Mouse (Mus musculus) kidney, adult 2 months (tissue): ENCODE measurements at regions not wholly inside any gene's neighbourhood (a gene's known extent, or its start where the extent isn't known, plus 50 kb on each side); places are given as distances from the start of the nearest gene placed in this dataset.

Experiments used
- CTCF ChIP-seq: fragments of 200-500 bp; conservative IDR thresholded peaks from 2 replicates; pipeline ENCODE4 v1.5.1; 2011; ENCODE audit warnings: low read depth, mild to moderate bottlenecking, control low read depth, low read length, moderate library complexity, mixed read lengths; ENCODE audit not compliant: insufficient read depth, insufficient read length
- POLR2A ChIP-seq: fragments of 200-500 bp; IDR thresholded peaks from one replicate; pipeline ENCODE4 v1.6.1; 2011; ENCODE audit warnings: low read depth, low read length, control low read depth

GRCm38 (mm10) chr9:27511161-27511560, 114.6 kb downstream of the Spata19 start:
- no peak for TF ChIP-seq CTCF
- TF ChIP-seq POLR2A: no peak
